Mouse (Mus musculus) gastrocnemius, adult 2 months (tissue): ENCODE results near the gene Spata2. TPM values are rescaled to one million over a fixed set of nuclear protein-coding genes. Genes with fewer than 3 reads are reported as not detected.
A peak's percentile ranks its signal among the peaks of the same experiment; 100 is the strongest.

ENCODE experiments used
- DNase-seq: peaks from one replicate; pipeline ENCODE4 v3.0.0; 2022
- H3K27ac ChIP-seq: fragments of 200-600 bp; 2 replicates; pipeline ENCODE4 v1.8.1; 2022; ENCODE audit warnings: mild to moderate bottlenecking
- H3K4me3 ChIP-seq: fragments of 200-600 bp; 2 replicates; pipeline ENCODE4 v1.8.1; 2022; ENCODE audit warnings: mild to moderate bottlenecking, moderate library complexity
- CTCF ChIP-seq: fragments of 200-600 bp; IDR thresholded peaks from 2 replicates; pipeline ENCODE4 v1.8.1; 2022; ENCODE audit warnings: antibody characterized with exemption, mild to moderate bottlenecking, moderate library complexity
- intact Hi-C: fragments of 180-260 bp; cut with DNase I; formaldehyde crosslinking; loops from one replicate; pipeline ENCODE4 v1.15.1; 2025
- long read RNA-seq, 2 experiments: library from polyadenylated mRNA; stranded (forward); transcript quantifications; one replicate each; pipeline ENCODE4 v2.0.0; 2021
- total RNA-seq, 2 experiments: library from RNA; stranded (reverse); gene quantifications; 2 replicates each; pipeline ENCODE4 v1.2.3; 2021

Spata2 gene
- 10 to 100 TPM; 18.4 to 18.9 TPM for total RNA-seq
- long read RNA-seq, experiment 1, full-length matches to known transcripts, result 2 of 6 reads
- long read RNA-seq, experiment 1, partial matches to known transcripts, result 0 of 6 reads
- long read RNA-seq, experiment 1, other reads (novel, unspliced or antisense), result 4 of 6 reads
- long read RNA-seq, experiment 2, full-length matches to known transcripts, result 2 of 4 reads
- long read RNA-seq, experiment 2, partial matches to known transcripts, result 0 of 4 reads
- long read RNA-seq, experiment 2, other reads (novel, unspliced or antisense), result 2 of 4 reads

- Histone ChIP-seq H3K27ac (peak within 1 kb of the TSS; percentile 96), H3K4me3 (peak within 1 kb of the TSS; percentile 92)
- TF ChIP-seq CTCF, result no peak
- DNase-seq, result peak; percentile 97
- intact Hi-C loops, result no loop called here
Observed at GRCm38 (mm10) chr2:167492713-167493636, at the start of gene Spata2. Spata2 (minus strand) TSS chr2:167492887.

GRCm38 (mm10) chr2:167542361-167542760 lies 49.7 kb upstream of the Spata2 start:
- intact Hi-C loops, result no loop called here
- no peak for TF ChIP-seq CTCF
- peak; percentile 11 for DNase-seq
- H3K4me3 ChIP-seq, result peak overlapping the region; percentile 82
- peak overlapping the region; percentile 86 for H3K27ac ChIP-seq

GRCm38 (mm10) chr2:167541761-167542160 lies 49.1 kb upstream of the Spata2 start:
- peak; percentile 17 for DNase-seq
- Histone ChIP-seq H3K27ac (peak overlapping the region; percentile 86), H3K4me3 (peak overlapping the region; percentile 82)
- intact Hi-C loops, result no loop called here
- no peak for TF ChIP-seq CTCF

- TF ChIP-seq CTCF, result no peak
- H3K4me3 ChIP-seq, result peak overlapping the region; percentile 82
- peak overlapping the region; percentile 86 for H3K27ac ChIP-seq
- DNase-seq, result peak; percentile 12
- intact Hi-C loops, result no loop called here
Observed at GRCm38 (mm10) chr2:167541324-167541723, 48.6 kb upstream of the Spata2 start.

- intact Hi-C loops, result no loop called here
- peak; percentile 27 for DNase-seq
- no peak for TF ChIP-seq CTCF
- Histone ChIP-seq H3K4me3 (peak overlapping the region; percentile 82), H3K27ac (peak overlapping the region; percentile 86)
Observed at GRCm38 (mm10) chr2:167540477-167541110, 47.9 kb upstream of the Spata2 start.

- intact Hi-C loops, result loop anchor here (5.0 kb wide), 2 partner anchors 122 to 357 kb away; partner anchors contain the start of gene Gm20431
- DNase-seq, result peak; percentile 51
- H3K4me3 ChIP-seq, result peak overlapping the region; percentile 82
- H3K27ac ChIP-seq, result peak overlapping the region; percentile 86
- TF ChIP-seq CTCF, result no peak
Observed at GRCm38 (mm10) chr2:167539536-167540476, 47.1 kb upstream of the Spata2 start.

- no peak for TF ChIP-seq CTCF
- peak; percentile 51 for DNase-seq
- intact Hi-C loops, result loop anchor here (5.0 kb wide), 2 partner anchors 124 to 359 kb away; partner anchors contain the start of gene Gm20431
- H3K27ac ChIP-seq, result peak overlapping the region; percentile 86
- peak overlapping the region; percentile 82 for H3K4me3 ChIP-seq
Observed at GRCm38 (mm10) chr2:167538671-167539306, 46.1 kb upstream of the Spata2 start.

- peak; percentile 98 for DNase-seq
- Histone ChIP-seq H3K27ac (peak within 1 kb of the TSS; percentile 86), H3K4me3 (peak within 1 kb of the TSS; percentile 82)
- TF ChIP-seq CTCF, result peak; percentile 98
- intact Hi-C loops, result loop anchor here (1.0 to 5.0 kb wide), 3 partner anchors 68 to 360 kb away; partner anchors contain the start of gene Gm20431
Observed at GRCm38 (mm10) chr2:167537476-167538297, 45.0 kb upstream of the Spata2 start, which contains the start of gene Snai1. Snai1 (plus strand) TSS chr2:167538195.

GRCm38 (mm10) chr2:167536320-167536945 lies 43.7 kb upstream of the Spata2 start:
- no peak overlapping the region for H3K4me3 ChIP-seq
- peak; percentile 18 for DNase-seq
- intact Hi-C loops, result loop anchor here (5.0 kb wide), 2 partner anchors 126 to 361 kb away; partner anchors contain the start of gene Gm20431
- no peak for TF ChIP-seq CTCF
- no peak overlapping the region for H3K27ac ChIP-seq

GRCm38 (mm10) chr2:167533880-167534279 lies 41.2 kb upstream of the Spata2 start:
- DNase-seq, result no peak
- TF ChIP-seq CTCF, result no peak
- Histone ChIP-seq H3K4me3 (no peak overlapping the region), H3K27ac (no peak overlapping the region)
- intact Hi-C loops, result loop anchor here (2.0 kb wide), 1 partner anchor 145 kb away; no protein-coding TSS in a partner anchor
